ENCODE assay signal across 8 mouse cellular contexts in genomic region chr13:13867922-13868321, GRCm38 (mm10).
A peak's percentile ranks its signal among the peaks of the same experiment; 100 is the strongest.
DNase-seq lines count a peak whose midpoint lies in the region; ATAC-seq and TF ChIP-seq lines count a peak whose summit lies in the region.
"Had no signal": no experiment of that assay in that cellular context is flagged by ENCODE, and none has a peak within 500 bp of the region (broad histone marks: within the 10 kb centered on the region; RNA-seq: fewer than 3 reads in every experiment).

No protein-coding gene starts in this region.

- TF ChIP-seq POLR2A in limb, embryonic 14.5 days (IDR thresholded peaks at IDR 0.05; ENCODE audit: borderline replicate concordance, extremely low read depth, insufficient read depth, insufficient read length) = no peak

- H3K4me3 ChIP-seq in forebrain, embryonic 13.5 days = no peak overlapping the region
- H3K4me3 ChIP-seq in limb, embryonic 14.5 days (replicated peaks; ENCODE audit: low read length) = no peak overlapping the region

- H3K9ac ChIP-seq in forebrain, embryonic 13.5 days = no peak overlapping the region
- H3K9ac ChIP-seq in limb, embryonic 14.5 days (ENCODE audit: low read depth, low read length, severe bottlenecking) = no peak overlapping the region

- H3K36me3 ChIP-seq in forebrain, embryonic 13.5 days (ENCODE audit: poor library complexity, severe bottlenecking) = no peaks in the 10 kb centered on the region
- no peaks in the 10 kb centered on the region for H3K36me3 ChIP-seq in limb, embryonic 14.5 days (ENCODE audit: control insufficient read depth, insufficient read depth, low read length)

- no peaks in the 10 kb centered on the region for H3K4me1 ChIP-seq in forebrain, embryonic 13.5 days
- no peaks in the 10 kb centered on the region for H3K4me1 ChIP-seq in limb, embryonic 14.5 days (ENCODE audit: control insufficient read depth, insufficient read depth, low read length)

- no peaks in the 10 kb centered on the region for H3K9me3 ChIP-seq in forebrain, embryonic 13.5 days (replicated peaks)
- no peaks in the 10 kb centered on the region for H3K9me3 ChIP-seq in limb, embryonic 14.5 days (ENCODE audit: control insufficient read depth, low read length)

- ATAC-seq in forebrain, embryonic 13.5 days = peak; percentile 95
- no peak for ATAC-seq in limb, embryonic 14.5 days (ENCODE audit: low FRiP score, low read depth)

- intact Hi-C loops in left cerebral cortex, postnatal 14 days (cut with DNase I) = loop anchor here (10.0 kb wide), 3 partner anchors 183 to 353 kb away; no protein-coding TSS in a partner anchor

- no peaks in the 10 kb centered on the region for H3K27me3 ChIP-seq in forebrain, embryonic 13.5 days
- no peaks in the 10 kb centered on the region for H3K27me3 ChIP-seq in limb, embryonic 14.5 days (ENCODE audit: control insufficient read depth, insufficient read depth, low read length)

- DNase-seq in left cerebral cortex, postnatal 14 days (ENCODE audit: low spot score in 2 of 2) = peak; percentile 30 to 37
- DNase-seq in left cerebral cortex, adult 11 months (ENCODE audit: low spot score) = no peak
- peak; percentile 80 for DNase-seq in ZHBTc4 (ENCODE audit: low read depth, low spot score)
- peak; percentile 7 for DNase-seq in limb, embryonic 14.5 days (ENCODE audit: low spot score)
- DNase-seq in right cerebral cortex, postnatal 4 days = peak; percentile 41
- DNase-seq in spleen, postnatal 14 days (ENCODE audit: low spot score in 2 of 2) = no peak

- H3K27ac ChIP-seq in forebrain, embryonic 13.5 days = no peak overlapping the region
- H3K27ac ChIP-seq in limb, embryonic 14.5 days (replicated peaks; ENCODE audit: low read depth, low read length) = no peak overlapping the region
- H3K27ac ChIP-seq: macrophage had no signal

- 15% methylated on average over 3 of the region's 3 CpGs for whole genome bisulfite sequencing in forebrain, embryonic 13.5 days
- WGBS in limb, embryonic 14.5 days = 11% methylated on average over 3 of the region's 3 CpGs

- no peak overlapping the region for H3K4me2 ChIP-seq in forebrain, embryonic 13.5 days
- no peak overlapping the region for H3K4me2 ChIP-seq in limb, embryonic 14.5 days (replicated peaks; ENCODE audit: low read depth, low read length, severe bottlenecking)

Comparison
In these comparisons a context has a peak if more than half of its experiments do, and no peak if none do; other contexts are left out.
1. DNase-seq: peak in left cerebral cortex, postnatal 14 days (2 of 2), ZHBTc4 (single experiment), limb, embryonic 14.5 days (single experiment) and right cerebral cortex, postnatal 4 days (single experiment); none in left cerebral cortex, adult 11 months (single experiment) and spleen, postnatal 14 days (0 of 2).